8 mouse cellular contexts compared by ENCODE assay signal in the genomic region with DNA sequence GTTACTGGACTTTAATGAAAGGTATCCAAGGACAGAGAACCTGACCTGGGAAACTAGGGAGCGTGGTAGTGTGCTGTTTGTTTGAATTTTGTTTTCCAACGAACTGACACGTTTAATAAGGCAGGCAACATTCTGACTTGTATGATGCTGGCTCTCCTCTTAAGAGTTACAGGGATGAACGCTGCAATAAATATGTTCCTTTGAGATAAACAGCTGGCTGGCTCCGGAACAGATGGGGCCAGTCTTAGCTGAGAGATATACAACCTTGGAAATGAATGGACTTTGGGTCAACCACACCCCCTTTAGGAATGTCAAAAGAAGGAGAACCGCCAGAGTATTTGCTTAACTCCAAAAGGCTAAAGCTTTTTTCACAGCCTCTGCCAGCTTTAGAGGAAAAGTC. TPM values are rescaled to one million over a fixed set of nuclear protein-coding genes. Genes with fewer than 3 reads are reported as not detected.
DNase-seq lines count a peak whose midpoint lies in the region; ATAC-seq and TF ChIP-seq lines count a peak whose summit lies in the region.

No protein-coding gene starts in this region.

- peaks cover 5 to 34% of the 10 kb centered on the region in 2 experiments; a peak in 2 of 4 replicates for H3K4me1 ChIP-seq in CH12.LX (ENCODE audit: control insufficient read depth in 1 of 2, insufficient read depth in 2 of 2)
- peaks cover 2 to 14% of the 10 kb centered on the region in 2 experiments; a peak in 3 of 4 replicates for H3K4me1 ChIP-seq in MEL (ENCODE audit: control insufficient read depth in 1 of 2, insufficient read depth in 2 of 2, low read length in 2 of 2)
- H3K4me1 ChIP-seq in forebrain, embryonic 12.5 days: peaks cover 39% of the 10 kb centered on the region
- peaks cover 41% of the 10 kb centered on the region for H3K4me1 ChIP-seq in midbrain, embryonic 15.5 days

- DNase-seq in CH12.LX (ENCODE audit: extremely low read depth) (no peak), MEL (ENCODE audit: low read depth, low spot score) (peak; percentile 41)
- DNase-seq in kidney, postnatal 10 days: peak; percentile 42
- no peak for DNase-seq in right cerebral cortex, adult 18-20 months
- no peak for DNase-seq in layer of hippocampus, postnatal 25 days (ENCODE audit: extremely low spot score in 1 of 2, low spot score in 1 of 2)
- no peak for DNase-seq in thymus, postnatal 36 days

- H3K27me3 ChIP-seq in CH12.LX (replicated peaks): peaks cover 11% of the 10 kb centered on the region
- H3K27me3 ChIP-seq in MEL (ENCODE audit: control insufficient read depth in 1 of 2, insufficient read depth in 2 of 2, low read length in 2 of 2): no peaks in the 10 kb centered on the region
- H3K27me3 ChIP-seq in forebrain, embryonic 12.5 days: no peaks in the 10 kb centered on the region
- no peaks in the 10 kb centered on the region for H3K27me3 ChIP-seq in midbrain, embryonic 15.5 days (replicated peaks)

- no peak for ATAC-seq in forebrain, embryonic 12.5 days (ENCODE audit: low FRiP score)
- ATAC-seq in midbrain, embryonic 15.5 days (replicated peaks): no peak

- peak overlapping the region in 2 of 3 experiments; percentile 69 to 74 for H3K4me3 ChIP-seq in CH12.LX (replicated peaks in 1 of 3; ENCODE audit: low read depth in 2 of 3, low read length in 2 of 3, poor library complexity in 1 of 3)
- peak overlapping the region; percentile 70 to 80 for H3K4me3 ChIP-seq in MEL (ENCODE audit: control insufficient read depth in 1 of 2, insufficient read depth in 1 of 2, low read depth in 2 of 2, low read length in 2 of 2)
- peak overlapping the region; percentile 76 for H3K4me3 ChIP-seq in forebrain, embryonic 12.5 days (replicated peaks)
- H3K4me3 ChIP-seq in midbrain, embryonic 15.5 days: peak overlapping the region; percentile 59

- in situ Hi-C loops in CH12.LX (cut with MboI; ENCODE audit: low pct_ligation_motif_present, low pct_unique_long_range_greater_than_20kb, low sequenced_read_pairs): no loop called here

- TF ChIP-seq POLR2A in CH12.LX (IDR thresholded peaks at IDR 0.05; ENCODE audit: low read depth, low read length) (no peak), MEL (IDR thresholded peaks at IDR 0.05; ENCODE audit: control insufficient read depth in 1 of 2, insufficient read depth in 1 of 2, low read depth in 1 of 2, low read length in 2 of 2, poor library complexity in 1 of 2) (no peak)

- TF ChIP-seq RAD21 in CH12.LX (IDR thresholded peaks at IDR 0.05; ENCODE audit: low read depth, low read length): no peak
- TF ChIP-seq RAD21 in MEL (IDR thresholded peaks at IDR 0.05; ENCODE audit: low read depth, low read length): no peak

- TF ChIP-seq EP300 in CH12.LX (IDR thresholded peaks at IDR 0.05; ENCODE audit: low read length) (no peak), MEL (IDR thresholded peaks at IDR 0.05; ENCODE audit: low read depth in 1 of 2, low read length in 2 of 2) (no peak; a peak in 1 of 4 replicates)

- peak overlapping the region; percentile 100 for H3K4me2 ChIP-seq in CH12.LX (ENCODE audit: insufficient read depth, low read depth, poor library complexity, severe bottlenecking)
- H3K4me2 ChIP-seq in forebrain, embryonic 12.5 days: peak overlapping the region; percentile 89
- H3K4me2 ChIP-seq in midbrain, embryonic 15.5 days: peak overlapping the region; percentile 67

- H3K9ac ChIP-seq in CH12.LX (ENCODE audit: insufficient read depth, low read depth): peak overlapping the region; percentile 49; the same call in 1 of the 2 replicates
- peak overlapping the region; percentile 60 for H3K9ac ChIP-seq in MEL (ENCODE audit: control insufficient read depth, low read depth, low read length, poor library complexity, severe bottlenecking)
- H3K9ac ChIP-seq in forebrain, embryonic 12.5 days: peak overlapping the region; percentile 76
- peak overlapping the region; percentile 61 for H3K9ac ChIP-seq in midbrain, embryonic 15.5 days

- H3K9me3 ChIP-seq in CH12.LX (replicated peaks; ENCODE audit: low read length) (no peaks in the 10 kb centered on the region), MEL (replicated peaks; ENCODE audit: insufficient read depth, low read length) (no peaks in the 10 kb centered on the region)
- no peaks in the 10 kb centered on the region for H3K9me3 ChIP-seq in forebrain, embryonic 12.5 days
- no peaks in the 10 kb centered on the region for H3K9me3 ChIP-seq in midbrain, embryonic 15.5 days

- TF ChIP-seq CTCF in CH12.LX (conservative IDR thresholded peaks at IDR 0.05 in 1 of 2, IDR thresholded peaks at IDR 0.05 in 1 of 2; ENCODE audit: low read depth in 2 of 2, low read length in 2 of 2): no peak
- no peak for TF ChIP-seq CTCF in MEL (IDR thresholded peaks at IDR 0.05 in 2 of 3, conservative IDR thresholded peaks at IDR 0.05 in 1 of 3; ENCODE audit: control insufficient read depth in 1 of 3, insufficient read depth in 1 of 3, low read depth in 2 of 3, low read length in 3 of 3, poor library complexity in 1 of 3, severe bottlenecking in 1 of 3)

- peaks cover 3 to 11% of the 10 kb centered on the region in 2 experiments for H3K36me3 ChIP-seq in CH12.LX (replicated peaks in 1 of 2; ENCODE audit: control insufficient read depth in 1 of 2, insufficient read depth in 1 of 2, low read length in 1 of 2)
- H3K36me3 ChIP-seq in MEL (ENCODE audit: control insufficient read depth in 1 of 2, insufficient read depth in 2 of 2, low read length in 2 of 2): peaks cover 2 to 22% of the 10 kb centered on the region in 2 experiments
- H3K36me3 ChIP-seq in forebrain, embryonic 12.5 days (replicated peaks): peaks cover 8% of the 10 kb centered on the region
- no peaks in the 10 kb centered on the region for H3K36me3 ChIP-seq in midbrain, embryonic 15.5 days (replicated peaks)

- WGBS in forebrain, embryonic 12.5 days: under 1% methylated on average over 6 of the region's 6 CpGs
- WGBS in midbrain, embryonic 15.5 days: 1% methylated on average over 6 of the region's 6 CpGs

- dilution Hi-C loops in CH12.LX (cut with MboI; ENCODE audit: extremely low pct_ligation_motif_present, extremely low pct_unique_long_range_greater_than_20kb, low sequenced_read_pairs): no loop called here

- H3K79me2 ChIP-seq in CH12.LX (replicated peaks; ENCODE audit: control insufficient read depth, extremely low read depth, insufficient read depth, poor library complexity, severe bottlenecking): peaks cover 17% of the 10 kb centered on the region
- H3K79me2 ChIP-seq in MEL (ENCODE audit: control insufficient read depth, insufficient read depth, low read length, poor library complexity): peaks cover 16% of the 10 kb centered on the region

- no peak overlapping the region for H3K27ac ChIP-seq in CH12.LX (ENCODE audit: insufficient read depth, low read depth)
- H3K27ac ChIP-seq in MEL (ENCODE audit: control insufficient read depth, low read depth, low read length): no peak overlapping the region
- no peak overlapping the region for H3K27ac ChIP-seq in forebrain, embryonic 12.5 days
- peak overlapping the region; percentile 80 for H3K27ac ChIP-seq in midbrain, embryonic 15.5 days

TF ChIP-seq in CH12.LX, 34 proteins besides CTCF, POLR2A, EP300 and RAD21 (continues in another document):
- TF ChIP-seq TBP (conservative IDR thresholded peaks at IDR 0.05; ENCODE audit: low read depth, low read length) (no peak), MAX (IDR thresholded peaks at IDR 0.05; ENCODE audit: low read length) (no peak), ELF1 (IDR thresholded peaks at IDR 0.05; ENCODE audit: low read depth, low read length) (no peak), KAT2A (IDR thresholded peaks at IDR 0.05; ENCODE audit: insufficient replicate concordance, low read length) (no peak), SIN3A (IDR thresholded peaks at IDR 0.05; ENCODE audit: low read length) (no peak; the same call in 1 of the 2 replicates), JUND (conservative IDR thresholded peaks at IDR 0.05; ENCODE audit: low read depth, low read length) (no peak), RCOR1 (conservative IDR thresholded peaks at IDR 0.05; ENCODE audit: low read depth, low read length) (no peak), ZC3H11A (IDR thresholded peaks at IDR 0.05; ENCODE audit: low read depth, low read length) (no peak), JUN (IDR thresholded peaks at IDR 0.05; ENCODE audit: insufficient read depth, low read depth, low read length) (no peak), GABPA (IDR thresholded peaks at IDR 0.05; ENCODE audit: insufficient replicate concordance, low read depth, low read length) (no peak), IRF4 (IDR thresholded peaks at IDR 0.05; ENCODE audit: low read depth, low read length) (no peak), MAZ (IDR thresholded peaks at IDR 0.05; ENCODE audit: low read depth, low read length) (no peak)

TF ChIP-seq in MEL, 35 proteins besides CTCF, POLR2A, EP300 and RAD21:
- TF ChIP-seq TBP (IDR thresholded peaks at IDR 0.05; ENCODE audit: low read depth, low read length) (0 out of 2 replicates have a peak, but pooled peaks have one; percentile 4), MAX (IDR thresholded peaks at IDR 0.05; ENCODE audit: low read length) (no peak), E2F4 (IDR thresholded peaks at IDR 0.05; ENCODE audit: borderline replicate concordance, low read depth, low read length) (no peak), SMC3 (IDR thresholded peaks at IDR 0.05; ENCODE audit: low read depth, low read length) (no peak), ETS1 (IDR thresholded peaks at IDR 0.05; ENCODE audit: low read depth, low read length) (peak; percentile 37; the same call in 1 of the 2 replicates), TAL1 (IDR thresholded peaks at IDR 0.05; ENCODE audit: low read length) (peak; percentile 76), GATA1 (IDR thresholded peaks at IDR 0.05; ENCODE audit: low read depth, low read length) (peak; percentile 34; the same call in 1 of the 2 replicates), TCF12 (IDR thresholded peaks at IDR 0.05; ENCODE audit: low read depth, low read length) (peak; percentile 69)

RNA-seq across cellular contexts. Expression of a gene that starts 1.4 kb away (rescaled TPM):
- 39.1 and 48.5 TPM in 2 replicates for total RNA-seq in CH12.LX (2012; rRNA removed)
- total RNA-seq in CH12.LX (2014; rRNA removed): 99.7 and 105 TPM in 2 replicates
- polyA plus RNA-seq in CH12.LX (2012; ENCODE audit: insufficient read length, low read depth): 66.2 and 68.5 TPM in 2 replicates
- 0.62 and 1.3 TPM in 2 replicates for total RNA-seq in MEL (2012; rRNA removed)
- polyA plus RNA-seq in MEL (2012; ENCODE audit: insufficient read depth in 1 of 2, insufficient read length in 2 of 2, low read depth in 1 of 2, low replicate concordance in 2 of 2, missing spikeins in 1 of 2): 1 to 10 TPM in 1 of 2 experiments, not detected in 1; 1.3 TPM
- 21.7 and 22.0 TPM in 2 replicates for polyA plus RNA-seq in forebrain, embryonic 12.5 days (2016; fragmentation: Nextera tagmentation; extraction: Ambion mirVana)
- 20.3 and 23.0 TPM in 2 replicates for polyA plus RNA-seq in midbrain, embryonic 15.5 days (2015; fragmentation: Nextera tagmentation; extraction: Ambion mirVana)
- 10 to 100 TPM; 43.2 to 49.1 TPM for total RNA-seq in layer of hippocampus, postnatal 25 days (2021)

Comparison
In these comparisons a context has a peak if more than half of its experiments do, and no peak if none do; other contexts are left out.
1. DNase-seq: peak in MEL (single experiment) and kidney, postnatal 10 days (single experiment); none in CH12.LX (single experiment), right cerebral cortex, adult 18-20 months (single experiment), layer of hippocampus, postnatal 25 days (0 of 2) and thymus, postnatal 36 days (0 of 2).
2. Peak in every context shown above with its lines, with median percentiles within 50 percentile points of each other: H3K4me2 ChIP-seq, H3K4me3 ChIP-seq and H3K9ac ChIP-seq.